8 mouse cellular contexts compared by ENCODE assay signal in genomic region chr9:37347988-37348642, GRCm38 (mm10). TPM values are rescaled to one million over a fixed set of nuclear protein-coding genes. Genes with fewer than 3 reads are reported as not detected.
DNase-seq lines count a peak whose midpoint lies in the region; ATAC-seq lines count a peak whose summit lies in the region.

Ccdc15 (minus strand) TSS chr9:37348432.

- H3K4me3 ChIP-seq in hindbrain, embryonic 16.5 days (ENCODE audit: low read length), result peak within 1 kb of the TSS; percentile 84
- H3K4me3 ChIP-seq in macrophage (ENCODE audit: inconsistent target), result peak within 1 kb of the TSS; percentile 67

- under 1% methylated on average over 41 of the region's 41 CpGs for WGBS in hindbrain, embryonic 16.5 days
- 1% methylated on average over 30 of the region's 41 CpGs for WGBS in macrophage (ENCODE audit: missing documents)

- H3K27ac ChIP-seq in hindbrain, embryonic 16.5 days (ENCODE audit: low read depth, low read length), result peak within 1 kb of the TSS; percentile 90
- H3K27ac ChIP-seq in macrophage, result peak within 1 kb of the TSS; percentile 62

- peak within 1 kb of the TSS; percentile 90 for H3K9ac ChIP-seq in hindbrain, embryonic 16.5 days (ENCODE audit: low read depth, low read length)

- H3K9me3 ChIP-seq in hindbrain, embryonic 16.5 days (ENCODE audit: control insufficient read depth, low read length), result no peaks in the 10 kb centered on the region

- peak; percentile 99 for ATAC-seq in hindbrain, embryonic 16.5 days

- peak; percentile 84 for DNase-seq in WW6 (ENCODE audit: low read depth, low spot score)
- DNase-seq in cerebellum, postnatal 4 days (ENCODE audit: low spot score in 2 of 2), result peak; percentile 95 to 96
- peak; percentile 96 for DNase-seq in gastrocnemius, adult 18-20 months (ENCODE audit: low spot score)
- DNase-seq in left cerebral cortex, adult 18-20 months (ENCODE audit: low spot score in 2 of 2), result peak; percentile 98
- peak; percentile 98 for DNase-seq in right cerebral cortex, adult 18-20 months
- peak; percentile 90 for DNase-seq in urinary bladder, postnatal 10 days (ENCODE audit: low spot score)

- peak within 1 kb of the TSS; percentile 98 for H3K4me2 ChIP-seq in hindbrain, embryonic 16.5 days (ENCODE audit: low read length)

- peaks cover 12% of the 10 kb centered on the region for H3K4me1 ChIP-seq in hindbrain, embryonic 16.5 days (ENCODE audit: control insufficient read depth, insufficient read depth, low read depth, low read length)

- no peaks in the 10 kb centered on the region for H3K27me3 ChIP-seq in hindbrain, embryonic 16.5 days (replicated peaks; ENCODE audit: control insufficient read depth, insufficient read depth, low read length)

- no peaks in the 10 kb centered on the region for H3K36me3 ChIP-seq in hindbrain, embryonic 16.5 days (ENCODE audit: control insufficient read depth, insufficient read depth, low read length)
- no peaks in the 10 kb centered on the region for H3K36me3 ChIP-seq in macrophage (ENCODE audit: inconsistent target)

- no peaks in the 10 kb centered on the region for H3K79me2 ChIP-seq in macrophage (ENCODE audit: inconsistent target)

RNA-seq across cellular contexts. Expression of gene Ccdc15, which starts in this region (rescaled TPM):
- 1 to 10 TPM; 1.5 TPM for total RNA-seq in gastrocnemius, adult 18-20 months (2021)
- polyA plus RNA-seq in hindbrain, embryonic 16.5 days (2015; fragmentation: Nextera tagmentation; extraction: Ambion mirVana), result 6.1 and 7.1 TPM in 2 replicates
- total RNA-seq in left cerebral cortex, adult 18-20 months (2021), result 1 to 10 TPM; 2.0 to 2.2 TPM
- 10 to 100 TPM in 3 of 26 experiments, 1 to 10 TPM in 23; 1.4 to 11.7 (median 5.7) TPM for total RNA-seq in macrophage (2018; cell fraction: chromatin; rRNA removed)
- 1 to 10 TPM in 14 of 26 experiments, under 1 TPM in 12; 0.62 to 2.2 (median 1.1) TPM for total RNA-seq in macrophage (2018; cell fraction: cytosol; rRNA removed)
- 1 to 10 TPM; 1.2 to 9.3 (median 3.2) TPM for total RNA-seq in macrophage (2018; cell fraction: nucleus; rRNA removed)
- 0.39 to 1.2 TPM (median 0.57 TPM) in 3 replicates for polyA plus RNA-seq in macrophage (2018)

Comparison
In these comparisons a context has a peak if more than half of its experiments do, and no peak if none do; other contexts are left out.
1. Peak in every context shown above with its lines: DNase-seq, ATAC-seq, H3K4me3 ChIP-seq and H3K27ac ChIP-seq.